8 mouse cellular contexts compared by ENCODE assay signal in the genomic region with DNA sequence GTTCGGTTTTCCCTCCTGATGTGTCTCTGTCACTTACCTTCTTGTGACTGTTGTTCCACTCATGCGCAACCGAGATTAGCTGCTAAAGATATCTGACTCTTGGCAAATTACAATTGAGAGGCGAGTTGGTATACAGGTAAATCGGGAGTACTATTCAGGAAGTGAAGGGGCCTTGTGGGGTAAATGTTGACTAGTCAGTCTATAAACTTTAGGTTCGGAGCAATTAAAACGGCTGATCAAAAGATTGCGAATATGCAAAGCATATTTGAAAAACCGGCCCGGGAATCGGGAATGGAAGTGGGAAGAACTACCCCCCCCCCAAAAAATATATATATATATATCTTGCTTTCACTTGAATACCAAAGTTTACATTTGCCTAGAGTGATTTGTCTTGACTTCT. TPM values are rescaled to one million over a fixed set of nuclear protein-coding genes. Genes with fewer than 3 reads are reported as not detected.
A peak's percentile ranks its signal among the peaks of the same experiment; 100 is the strongest.
DNase-seq lines count a peak whose midpoint lies in the region; ATAC-seq and TF ChIP-seq lines count a peak whose summit lies in the region.

Gene Rnf180 (minus strand): TSS at position 101 of the 400 bp plus-strand sequence.

- no peaks in the 10 kb centered on the region for H3K36me3 ChIP-seq in heart, postnatal 0 days (replicated peaks; ENCODE audit: control insufficient read depth, insufficient read depth, low read length)
- H3K36me3 ChIP-seq in hindbrain, embryonic 14.5 days (replicated peaks; ENCODE audit: control insufficient read depth, insufficient read depth) = no peaks in the 10 kb centered on the region
- no peaks in the 10 kb centered on the region for H3K36me3 ChIP-seq in liver, postnatal 0 days (replicated peaks; ENCODE audit: insufficient read depth, low read length)

- 0 out of 2 replicates have a peak, but pooled peaks cover 7% of the 10 kb centered on the region for H3K4me1 ChIP-seq in heart, postnatal 0 days (ENCODE audit: control insufficient read depth, insufficient read depth)
- H3K4me1 ChIP-seq in brown adipose tissue, adult 24 weeks (ENCODE audit: control insufficient read depth, insufficient read depth, insufficient read length, low read length) = no peaks in the 10 kb centered on the region
- H3K4me1 ChIP-seq in hindbrain, embryonic 14.5 days (replicated peaks; ENCODE audit: control insufficient read depth, insufficient read depth, low read length) = peaks cover 19% of the 10 kb centered on the region; the same call in 1 of the 2 replicates
- peaks cover 6% of the 10 kb centered on the region for H3K4me1 ChIP-seq in liver, postnatal 0 days (ENCODE audit: insufficient read depth)

- peak within 1 kb of the TSS; percentile 73 for H3K9ac ChIP-seq in heart, postnatal 0 days (replicated peaks; ENCODE audit: low read depth, low read length)
- H3K9ac ChIP-seq in hindbrain, embryonic 14.5 days = peak within 1 kb of the TSS; percentile 93
- H3K9ac ChIP-seq in liver, postnatal 0 days (replicated peaks) = peak within 1 kb of the TSS; percentile 61

- H3K27ac ChIP-seq in heart, postnatal 0 days (ENCODE audit: low read depth) = no peak within 1 kb of the TSS
- H3K27ac ChIP-seq in brown adipose tissue, adult 24 weeks (replicated peaks; ENCODE audit: low read depth, low read length) = no peak within 1 kb of the TSS
- peak within 1 kb of the TSS; percentile 79 for H3K27ac ChIP-seq in hindbrain, embryonic 14.5 days
- no peak within 1 kb of the TSS for H3K27ac ChIP-seq in liver, postnatal 0 days (ENCODE audit: low read depth)

- H3K9me3 ChIP-seq in heart, postnatal 0 days (replicated peaks; ENCODE audit: control insufficient read depth, low read length) = no peaks in the 10 kb centered on the region
- H3K9me3 ChIP-seq in hindbrain, embryonic 14.5 days (ENCODE audit: control insufficient read depth, low read length) = no peaks in the 10 kb centered on the region
- H3K9me3 ChIP-seq in liver, postnatal 0 days (ENCODE audit: low read length) = no peaks in the 10 kb centered on the region

- DNase-seq in heart, postnatal 0 days (ENCODE audit: low spot score) = no peak
- DNase-seq in heart, postnatal 10 days = no peak
- DNase-seq in hindbrain, embryonic 14.5 days (ENCODE audit: low spot score) = peak; percentile 38
- no peak for DNase-seq in liver, postnatal 0 days
- DNase-seq in right cerebral cortex, postnatal 14 days = no peak
- no peak for DNase-seq in thymus, postnatal 25 days

- H3K27me3 ChIP-seq in heart, postnatal 0 days (ENCODE audit: control insufficient read depth, insufficient read depth, low read length) = peaks cover 9% of the 10 kb centered on the region; the same call in 1 of the 2 replicates
- H3K27me3 ChIP-seq in hindbrain, embryonic 14.5 days (ENCODE audit: control insufficient read depth, insufficient read depth, low read length) = no peaks in the 10 kb centered on the region
- H3K27me3 ChIP-seq in liver, postnatal 0 days (ENCODE audit: insufficient read depth, low read length) = peaks cover 4% of the 10 kb centered on the region; the same call in 1 of the 2 replicates

- no peak for TF ChIP-seq EP300 in heart, postnatal 0 days (IDR thresholded peaks at IDR 0.05; ENCODE audit: low read depth)
- no peak for TF ChIP-seq EP300 in liver, postnatal 0 days (IDR thresholded peaks at IDR 0.05; ENCODE audit: low read depth)

- WGBS in heart, postnatal 0 days = 51% methylated on average over 11 of the region's 11 CpGs
- 56% methylated on average over 11 of the region's 11 CpGs for WGBS in hindbrain, embryonic 14.5 days
- 52% methylated on average over 11 of the region's 11 CpGs for WGBS in liver, postnatal 0 days (ENCODE audit: insufficient replicate concordance)

- intact Hi-C loops in heart, postnatal 10 days (cut with DNase I) = no loop called here

- TF ChIP-seq CTCF in heart, postnatal 0 days (IDR thresholded peaks at IDR 0.05; ENCODE audit: low read depth) = no peak
- TF ChIP-seq CTCF in liver, postnatal 0 days (IDR thresholded peaks at IDR 0.05; ENCODE audit: low read depth) = no peak

- peak within 1 kb of the TSS; percentile 91 for H3K4me3 ChIP-seq in heart, postnatal 0 days (ENCODE audit: low read depth, low read length)
- H3K4me3 ChIP-seq in brown adipose tissue, adult 24 weeks (ENCODE audit: insufficient read depth, low read depth, low read length) = peak within 1 kb of the TSS; percentile 50
- H3K4me3 ChIP-seq in hindbrain, embryonic 14.5 days (replicated peaks; ENCODE audit: low read length) = peak within 1 kb of the TSS; percentile 81
- peak within 1 kb of the TSS; percentile 59 for H3K4me3 ChIP-seq in liver, postnatal 0 days (ENCODE audit: low read depth, low read length)

- ATAC-seq in heart, postnatal 0 days (ENCODE audit: insufficient read depth, low read depth) = no peak
- no peak for ATAC-seq in hindbrain, embryonic 14.5 days (ENCODE audit: low FRiP score)
- no peak for ATAC-seq in liver, postnatal 0 days
- no peak for ATAC-seq in cerebellum, adult (ENCODE audit: insufficient number of reproducible peaks, low FRiP score, low TSS enrichment)

- peak within 1 kb of the TSS; percentile 100 for H3K4me2 ChIP-seq in heart, postnatal 0 days (ENCODE audit: low read depth, low read length)
- H3K4me2 ChIP-seq in hindbrain, embryonic 14.5 days (replicated peaks) = peak within 1 kb of the TSS; percentile 66
- H3K4me2 ChIP-seq in liver, postnatal 0 days (ENCODE audit: low read depth, low read length) = peak within 1 kb of the TSS; percentile 98

RNA-seq across cellular contexts. Expression of gene Rnf180, which starts in this region (rescaled TPM):
- 0.31 and 2.1 TPM in 2 replicates for total RNA-seq in heart, postnatal 0 days (2014; rRNA removed; ENCODE audit: low replicate concordance)
- 0.96 and 1.2 TPM in 2 replicates for polyA plus RNA-seq in heart, postnatal 0 days (2015; fragmentation: Nextera tagmentation; extraction: Ambion mirVana)
- total RNA-seq in heart, postnatal 10 days (2021) = 1 to 10 TPM; 1.2 to 2.3 TPM
- 0.92 TPM in 1 of 2 replicates, not detected in the other for polyA plus RNA-seq in brown adipose tissue, adult 24 weeks (2012; ENCODE audit: insufficient read depth, insufficient read length, missing spikeins)
- 37.4 and 40.9 TPM in 2 replicates for polyA plus RNA-seq in hindbrain, embryonic 14.5 days (2014; fragmentation: Nextera tagmentation; extraction: Ambion mirVana)
- polyA plus RNA-seq in liver, postnatal 0 days (2015; fragmentation: Nextera tagmentation; extraction: Ambion mirVana) = 1.0 and 1.1 TPM in 2 replicates

Comparison
In these comparisons a context has a peak if more than half of its experiments do, and no peak if none do; other contexts are left out.
1. RNA of gene Rnf180 (polyA plus RNA-seq): 37.4 to 40.9 TPM in hindbrain, embryonic 14.5 days; 0.96 to 1.2 TPM in heart, postnatal 0 days, 1.0 to 1.1 TPM in liver, postnatal 0 days and 0.92 TPM in brown adipose tissue, adult 24 weeks; every median in the first group is over 10 times any median in the second.
2. Peak in every context shown above with its lines, with median percentiles within 50 percentile points of each other: H3K4me2 ChIP-seq, H3K4me3 ChIP-seq and H3K9ac ChIP-seq.